Mouse (Mus musculus) thymus, postnatal 4 days (tissue): ENCODE measurements around the gene Trappc11.
"Not testable (repeated sequence)": the region's sequence is repeated elsewhere in the genome, so short reads cannot be mapped to it uniquely, and the experiment has no call there.

ENCODE experiments used
- DNase-seq: peaks from one replicate; pipeline ENCODE4 v3.0.0; 2021

The Trappc11 gene

DNA sequence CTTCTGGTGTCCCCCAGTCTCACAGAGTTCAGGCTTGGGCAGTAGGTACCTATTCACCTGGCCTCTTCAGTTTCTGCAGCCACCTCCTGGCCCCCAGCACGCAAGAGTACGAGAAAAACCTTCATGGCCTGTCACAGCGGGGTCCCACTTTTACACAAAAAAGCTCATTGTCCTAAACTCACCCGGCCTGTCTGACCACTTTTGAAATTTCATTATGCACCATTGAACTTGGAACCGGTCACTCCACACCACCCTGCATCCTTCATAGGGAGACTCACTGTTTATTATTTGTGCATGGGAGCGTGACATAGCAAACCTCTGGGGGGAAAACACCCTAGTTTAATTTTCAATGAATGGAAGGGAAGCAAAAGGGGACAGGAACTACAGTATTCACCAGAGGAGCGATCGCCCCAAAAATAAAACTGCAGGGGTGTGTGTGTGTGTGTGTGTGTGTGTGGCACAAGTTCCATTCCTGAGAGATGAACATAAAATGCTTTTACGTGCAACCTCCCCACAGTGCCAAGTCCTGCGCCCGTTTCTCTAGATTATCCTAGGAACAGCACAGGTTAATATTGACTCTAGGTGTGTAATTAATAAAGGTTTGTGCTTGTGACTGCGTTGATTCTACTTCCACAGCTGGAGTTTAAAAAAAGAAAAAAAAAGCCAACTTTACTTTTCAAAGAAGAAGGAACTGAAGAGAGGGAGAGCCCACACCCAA is 50.8 kb downstream of the Trappc11 start:
- DNase-seq = no peak

GRCm38 (mm10) chr8:47480039-47480438 is 53.2 kb downstream of the Trappc11 start:
- no peak for DNase-seq

- DNase-seq = no peak
Observed at GRCm38 (mm10) chr8:47461650-47462049, 71.6 kb downstream of the Trappc11 start.

DNA sequence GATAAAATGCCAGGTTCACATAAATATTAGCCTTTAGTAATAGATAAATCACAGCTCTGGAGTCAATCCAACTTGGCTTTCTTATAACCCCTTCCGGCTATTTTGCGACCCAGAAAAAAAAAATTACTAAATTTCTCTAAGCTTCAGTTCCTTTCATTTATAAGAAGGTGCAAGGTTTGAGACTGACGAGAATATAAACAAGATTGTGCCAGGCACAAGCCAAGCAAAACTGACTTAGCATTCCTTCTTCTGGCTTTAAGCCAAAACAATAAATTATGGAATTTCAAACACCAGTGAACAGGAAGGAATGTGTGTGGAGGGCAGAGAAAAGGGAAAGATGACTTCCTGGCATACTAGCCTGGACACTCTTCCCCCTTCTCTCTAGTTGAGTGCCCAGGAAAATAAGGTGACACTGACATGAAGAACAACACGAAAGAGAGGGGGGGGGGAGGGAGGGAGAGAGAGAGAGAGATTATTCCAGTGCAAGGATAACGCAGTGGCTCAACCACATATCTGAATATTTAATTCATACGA is 74.0 kb downstream of the Trappc11 start:
- no peak for DNase-seq

- no peak for DNase-seq
Observed at GRCm38 (mm10) chr8:47458591-47458990, 74.7 kb downstream of the Trappc11 start.

GRCm38 (mm10) chr8:47449211-47449610 is 84.1 kb downstream of the Trappc11 start:
- DNase-seq = not testable (repeated sequence)

GRCm38 (mm10) chr8:47446312-47447046 is 86.8 kb downstream of the Trappc11 start, which contains the start of gene Stox2:
Stox2 (minus strand) TSS chr8:47446362.
- DNase-seq = no peak
